Mouse (Mus musculus): Measurements from ENCODE around the gene Paox. TPM values are rescaled to one million over a fixed set of nuclear protein-coding genes. Genes with fewer than 3 reads are reported as not detected.

Paox gene
- 8.7 and 9.9 TPM in 2 replicates for polyA plus RNA-seq (2012; rRNA removed)

GRCm38 (mm10) chr7:140115583-140116328 lies at the start of gene Paox:
Gene Paox, plus strand, starts transcription at chr7:140115799.
- Histone ChIP-seq H3K27me3 (ENCODE audit: control insufficient read depth, insufficient read depth, low read length) (no peaks in the 10 kb centered on the region), H3K27ac (ENCODE audit: insufficient read depth, low read length) (peak within 1 kb of the TSS; percentile 61), H3K36me3 (ENCODE audit: control insufficient read depth, insufficient read depth, low read length) (peaks cover 10% of the 10 kb centered on the region; the same call in 1 of the 2 replicates), H3K4me3 (ENCODE audit: extremely low read depth, insufficient read depth, insufficient read length) (peak within 1 kb of the TSS; percentile 80), H3K4me1 (ENCODE audit: control insufficient read depth, insufficient read depth, insufficient read length) (peaks cover 8% of the 10 kb centered on the region; the same call in 1 of the 2 replicates)
- TF ChIP-seq CTCF (IDR thresholded peaks at IDR 0.05; ENCODE audit: extremely low read depth, insufficient read depth, insufficient read length, insufficient replicate concordance) (no peak), POLR2A (IDR thresholded peaks at IDR 0.05; ENCODE audit: low read depth, low read length) (no peak)
- 5% methylated on average over 23 of the region's 23 CpGs for WGBS
- DNase-seq (ENCODE audit: low read depth in 1 of 2, low spot score in 2 of 2) = no peak

GRCm38 (mm10) chr7:140067397-140067796 lies 48.2 kb upstream of the Paox start:
- no peak for DNase-seq (ENCODE audit: low read depth in 1 of 2, low spot score in 2 of 2)
- peaks cover 2% of the 10 kb centered on the region; the same call in 1 of the 2 replicates for H3K27me3 ChIP-seq (ENCODE audit: control insufficient read depth, insufficient read depth, low read length)
- H3K4me1 ChIP-seq (ENCODE audit: control insufficient read depth, insufficient read depth, insufficient read length) = no peaks in the 10 kb centered on the region
- H3K4me3 ChIP-seq (ENCODE audit: extremely low read depth, insufficient read depth, insufficient read length) = no peak overlapping the region
- 70% methylated on average over 6 of the region's 6 CpGs for WGBS
- no peak for TF ChIP-seq CTCF (IDR thresholded peaks at IDR 0.05; ENCODE audit: extremely low read depth, insufficient read depth, insufficient read length, insufficient replicate concordance)
- no peak for TF ChIP-seq POLR2A (IDR thresholded peaks at IDR 0.05; ENCODE audit: low read depth, low read length)
- no peaks in the 10 kb centered on the region for H3K36me3 ChIP-seq (ENCODE audit: control insufficient read depth, insufficient read depth, low read length)
- no peak overlapping the region for H3K27ac ChIP-seq (ENCODE audit: insufficient read depth, low read length)

- Histone ChIP-seq H3K27ac (ENCODE audit: insufficient read depth, low read length) (no peak overlapping the region), H3K27me3 (ENCODE audit: control insufficient read depth, insufficient read depth, low read length) (peaks cover 2% of the 10 kb centered on the region; the same call in 1 of the 2 replicates), H3K4me3 (ENCODE audit: extremely low read depth, insufficient read depth, insufficient read length) (no peak overlapping the region; the same call in 1 of the 2 replicates), H3K4me1 (ENCODE audit: control insufficient read depth, insufficient read depth, insufficient read length) (no peaks in the 10 kb centered on the region), H3K36me3 (ENCODE audit: control insufficient read depth, insufficient read depth, low read length) (no peaks in the 10 kb centered on the region)
- WGBS = 47% methylated on average over 39 of the region's 39 CpGs
- TF ChIP-seq POLR2A (IDR thresholded peaks at IDR 0.05; ENCODE audit: low read depth, low read length) (no peak), CTCF (IDR thresholded peaks at IDR 0.05; ENCODE audit: extremely low read depth, insufficient read depth, insufficient read length, insufficient replicate concordance) (no peak)
- no peak for DNase-seq (ENCODE audit: low read depth in 1 of 2, low spot score in 2 of 2)
Measured at GRCm38 (mm10) chr7:140070042-140070711, 45.4 kb upstream of the Paox start.

- Histone ChIP-seq H3K4me3 (ENCODE audit: extremely low read depth, insufficient read depth, insufficient read length) (no peak overlapping the region), H3K27ac (ENCODE audit: insufficient read depth, low read length) (no peak overlapping the region), H3K4me1 (ENCODE audit: control insufficient read depth, insufficient read depth, insufficient read length) (no peaks in the 10 kb centered on the region), H3K27me3 (ENCODE audit: control insufficient read depth, insufficient read depth, low read length) (peaks cover 5% of the 10 kb centered on the region; the same call in 1 of the 2 replicates), H3K36me3 (ENCODE audit: control insufficient read depth, insufficient read depth, low read length) (no peaks in the 10 kb centered on the region)
- DNase-seq (ENCODE audit: low read depth in 1 of 2, low spot score in 2 of 2) = no peak
- WGBS = 57% methylated on average over 6 of the region's 6 CpGs
- TF ChIP-seq POLR2A (IDR thresholded peaks at IDR 0.05; ENCODE audit: low read depth, low read length) (no peak), CTCF (IDR thresholded peaks at IDR 0.05; ENCODE audit: extremely low read depth, insufficient read depth, insufficient read length, insufficient replicate concordance) (no peak)
Measured at GRCm38 (mm10) chr7:140077698-140078097, 37.9 kb upstream of the Paox start.

DNA sequence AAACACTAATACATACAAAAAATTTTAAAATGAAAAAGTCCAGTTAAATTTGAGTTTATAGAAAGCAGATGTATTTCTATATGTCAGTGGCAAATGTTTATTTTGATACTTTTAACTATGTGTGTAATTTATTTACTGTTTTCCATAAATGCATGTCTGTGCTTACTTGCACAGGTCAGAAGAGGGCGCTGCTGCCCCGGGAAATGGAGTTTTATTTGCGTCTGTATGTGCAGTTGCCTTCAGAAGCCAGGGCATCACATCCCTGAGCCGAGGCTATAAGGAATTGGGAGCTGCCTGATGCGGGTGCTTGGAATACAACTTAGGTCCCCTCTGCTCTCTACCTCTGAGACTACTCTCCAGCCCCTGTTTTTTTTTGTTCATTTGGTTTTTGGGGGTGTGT lies 36.9 kb upstream of the Paox start:
- H3K27ac ChIP-seq (ENCODE audit: insufficient read depth, low read length) = no peak overlapping the region
- no peaks in the 10 kb centered on the region for H3K4me1 ChIP-seq (ENCODE audit: control insufficient read depth, insufficient read depth, insufficient read length)
- H3K36me3 ChIP-seq (ENCODE audit: control insufficient read depth, insufficient read depth, low read length) = no peaks in the 10 kb centered on the region
- peaks cover 5% of the 10 kb centered on the region; the same call in 1 of the 2 replicates for H3K27me3 ChIP-seq (ENCODE audit: control insufficient read depth, insufficient read depth, low read length)
- 6% methylated on average over 5 of the region's 5 CpGs for WGBS
- peak; percentile 18 to 46 for DNase-seq (ENCODE audit: low read depth in 1 of 2, low spot score in 2 of 2)
- no peak for TF ChIP-seq POLR2A (IDR thresholded peaks at IDR 0.05; ENCODE audit: low read depth, low read length)
- TF ChIP-seq CTCF (IDR thresholded peaks at IDR 0.05; ENCODE audit: extremely low read depth, insufficient read depth, insufficient read length, insufficient replicate concordance) = peak; percentile 63; the same call in 1 of the 2 replicates
- no peak overlapping the region for H3K4me3 ChIP-seq (ENCODE audit: extremely low read depth, insufficient read depth, insufficient read length)

DNA sequence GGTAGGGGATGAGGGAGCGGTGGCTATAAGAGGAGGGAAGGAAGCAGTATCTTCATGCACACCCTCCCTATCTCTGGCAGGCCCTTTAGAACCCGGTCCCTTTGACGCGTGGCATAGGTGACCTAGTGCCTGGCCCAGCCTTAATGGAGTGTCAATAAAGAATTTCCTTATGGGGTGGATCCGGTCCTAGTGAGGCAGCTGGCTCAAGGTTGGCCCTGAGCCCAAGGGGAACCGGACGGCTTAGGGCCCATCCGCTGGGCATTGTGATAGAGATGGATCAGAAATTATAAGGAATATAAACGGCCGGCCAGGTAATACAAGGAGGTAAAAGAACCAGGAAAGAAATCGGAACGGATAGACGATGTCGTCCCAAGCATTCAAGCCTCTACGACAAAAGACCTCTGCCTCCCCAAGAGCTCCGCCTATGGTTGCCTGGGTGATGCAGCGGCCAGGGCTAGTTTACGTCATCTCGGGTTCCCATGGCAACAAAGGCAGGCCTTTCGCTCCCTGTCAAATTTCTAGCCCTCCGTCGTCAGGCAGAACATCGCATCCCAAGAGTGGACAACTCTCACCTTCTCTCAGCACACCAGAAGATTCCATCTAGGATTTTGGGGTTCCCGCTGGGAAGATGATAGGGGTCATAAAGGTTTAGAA lies 35.0 kb upstream of the Paox start:
- 8% methylated on average over 24 of the region's 24 CpGs for WGBS
- H3K4me3 ChIP-seq (ENCODE audit: extremely low read depth, insufficient read depth, insufficient read length) = no peak overlapping the region
- DNase-seq (ENCODE audit: low read depth in 1 of 2, low spot score in 2 of 2) = no peak

More for the DNA sequence above, 35.0 kb upstream of the Paox start:
- no peaks in the 10 kb centered on the region for H3K36me3 ChIP-seq (ENCODE audit: control insufficient read depth, insufficient read depth, low read length)
- H3K27ac ChIP-seq (ENCODE audit: insufficient read depth, low read length) = no peak overlapping the region
- H3K27me3 ChIP-seq (ENCODE audit: control insufficient read depth, insufficient read depth, low read length) = peaks cover 5% of the 10 kb centered on the region; the same call in 1 of the 2 replicates
- H3K4me1 ChIP-seq (ENCODE audit: control insufficient read depth, insufficient read depth, insufficient read length) = no peaks in the 10 kb centered on the region
- no peak for TF ChIP-seq POLR2A (IDR thresholded peaks at IDR 0.05; ENCODE audit: low read depth, low read length)
- no peak for TF ChIP-seq CTCF (IDR thresholded peaks at IDR 0.05; ENCODE audit: extremely low read depth, insufficient read depth, insufficient read length, insufficient replicate concordance)
